Mouse (Mus musculus) right cerebral cortex, postnatal 14 days (tissue): ENCODE data around the gene Mrpl49.
"Not testable (repeated sequence)": the region's sequence is repeated elsewhere in the genome, so short reads cannot be mapped to it uniquely, and the experiment has no call there.

Experiments used
- DNase-seq: peaks from one replicate; pipeline ENCODE4 v3.0.0; 2022

Gene Mrpl49

DNA sequence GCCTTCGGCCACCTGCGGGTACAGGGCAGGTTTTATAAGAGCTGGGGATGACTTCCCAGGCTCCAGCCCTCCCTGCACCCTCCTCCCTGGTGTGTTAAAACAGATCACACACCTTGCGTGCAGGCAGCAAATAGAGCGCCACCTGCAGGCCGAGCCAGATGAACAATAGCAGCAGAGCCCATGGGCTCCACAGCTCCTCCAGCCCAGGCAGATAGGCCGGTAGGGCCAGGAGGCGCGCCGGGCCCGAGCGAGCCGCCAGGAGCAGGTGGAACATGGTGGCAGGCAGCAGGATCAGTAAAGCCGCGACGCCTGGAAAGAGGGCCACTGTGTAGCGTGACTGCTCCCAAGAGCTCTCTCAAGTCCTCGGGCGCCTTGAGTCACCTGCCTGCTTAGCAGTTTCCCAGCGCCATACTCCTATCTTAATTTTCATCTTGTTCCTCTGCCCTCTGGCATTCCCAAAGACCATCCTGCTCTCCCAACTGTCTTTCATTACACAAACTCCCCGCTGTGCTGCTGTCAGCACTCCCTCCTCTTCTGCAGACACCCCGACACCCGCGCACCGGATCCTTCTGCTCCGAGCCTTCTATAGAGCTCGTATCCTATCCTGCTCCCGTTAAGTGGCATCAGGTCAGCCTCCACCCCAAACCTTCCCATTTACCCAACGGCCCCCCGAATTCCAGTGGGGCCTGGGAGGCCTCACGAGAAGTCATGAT, 9.6 kb upstream of the Mrpl49 start:
- peak; percentile 90 for DNase-seq

DNA sequence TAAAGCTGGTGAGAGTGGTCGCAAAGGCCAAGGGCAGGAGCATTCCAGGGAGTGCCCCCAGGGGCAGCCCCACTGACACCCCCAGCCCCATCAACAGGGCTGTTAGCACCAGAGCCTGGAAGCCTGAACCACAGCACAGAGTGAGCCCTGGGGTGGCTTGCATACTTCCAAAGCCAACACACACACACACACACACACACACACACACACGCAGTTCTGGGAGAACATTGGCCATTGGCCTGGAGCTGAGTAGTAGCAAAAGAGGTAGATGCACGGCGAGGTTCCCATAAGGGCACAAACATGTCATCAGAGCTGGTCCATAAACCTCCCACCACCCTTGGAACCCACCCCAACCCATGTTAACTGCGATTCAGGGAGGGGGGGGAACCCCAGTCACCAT, 9.0 kb upstream of the Mrpl49 start:
- peak; percentile 42 for DNase-seq

DNA sequence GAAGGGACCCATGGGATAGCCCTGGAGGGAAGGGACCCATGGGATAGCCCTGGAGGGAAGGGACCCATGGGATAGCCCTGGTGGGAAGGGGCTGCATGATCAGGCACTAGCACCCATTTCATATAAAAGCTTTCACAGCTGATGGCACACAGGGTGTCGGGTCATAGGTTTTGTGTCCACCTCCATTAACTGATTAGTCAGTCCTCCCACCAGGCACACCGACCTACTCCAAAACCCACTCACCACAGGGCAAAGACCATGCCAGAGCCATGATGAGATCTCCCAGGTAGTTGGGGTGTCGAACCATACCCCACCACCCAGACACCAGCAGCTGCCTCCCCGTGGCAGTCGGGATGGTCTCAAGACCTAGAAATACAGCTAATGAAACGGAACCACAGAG, 5.5 kb upstream of the Mrpl49 start:
- no peak for DNase-seq

DNA sequence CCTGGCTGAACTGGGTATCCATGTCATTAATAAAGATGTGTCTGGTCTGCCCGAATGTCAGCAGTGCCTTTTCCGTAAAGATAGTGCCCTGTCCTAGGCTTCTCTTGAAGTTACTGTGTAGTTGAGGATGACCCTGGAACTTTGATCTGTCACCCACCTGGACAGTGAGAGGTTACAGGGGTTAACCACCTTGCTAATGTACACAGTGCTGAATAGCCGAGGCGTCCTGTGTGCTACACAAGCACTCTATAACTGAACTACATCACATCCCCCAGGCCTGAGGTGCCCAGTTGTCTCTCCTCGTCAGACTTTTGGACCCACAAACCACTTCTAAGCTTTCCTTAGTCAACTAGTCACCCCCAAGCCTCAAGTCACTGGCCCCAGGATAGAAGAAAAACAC, 4.8 kb upstream of the Mrpl49 start:
- no peak for DNase-seq

DNA sequence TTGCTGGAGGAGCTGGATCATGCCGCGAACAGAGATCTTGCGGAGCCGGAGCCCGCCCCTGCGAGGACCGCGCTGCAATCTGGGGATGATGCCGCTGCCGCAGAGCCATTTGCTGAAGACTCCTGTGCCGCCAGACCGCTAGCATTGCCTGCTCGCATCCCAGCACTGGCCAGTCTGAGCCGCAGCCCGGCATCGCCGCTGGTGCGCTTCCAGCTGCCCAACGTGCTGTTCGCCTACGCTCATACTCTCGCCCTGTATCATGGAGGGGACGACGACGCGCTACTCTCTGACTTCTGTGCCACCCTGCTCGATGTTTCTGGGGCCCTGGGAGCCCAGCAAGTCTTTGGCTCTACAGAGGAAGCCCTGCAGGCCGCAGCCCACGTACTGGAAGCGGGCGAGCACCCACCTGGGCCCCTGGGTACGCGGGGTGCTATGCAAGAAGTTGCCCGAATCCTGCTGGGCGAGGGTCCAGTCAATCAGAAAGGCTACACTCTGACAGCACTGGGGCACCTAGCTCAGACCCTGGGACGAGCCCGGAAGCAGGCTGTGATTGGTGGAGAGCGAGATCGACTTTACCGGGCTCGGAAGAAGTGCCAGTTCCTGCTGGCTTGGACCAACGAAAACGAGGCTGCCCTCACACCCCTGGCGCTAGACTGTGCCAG, 4.2 kb upstream of the Mrpl49 start:
- peak; percentile 55 for DNase-seq

DNA sequence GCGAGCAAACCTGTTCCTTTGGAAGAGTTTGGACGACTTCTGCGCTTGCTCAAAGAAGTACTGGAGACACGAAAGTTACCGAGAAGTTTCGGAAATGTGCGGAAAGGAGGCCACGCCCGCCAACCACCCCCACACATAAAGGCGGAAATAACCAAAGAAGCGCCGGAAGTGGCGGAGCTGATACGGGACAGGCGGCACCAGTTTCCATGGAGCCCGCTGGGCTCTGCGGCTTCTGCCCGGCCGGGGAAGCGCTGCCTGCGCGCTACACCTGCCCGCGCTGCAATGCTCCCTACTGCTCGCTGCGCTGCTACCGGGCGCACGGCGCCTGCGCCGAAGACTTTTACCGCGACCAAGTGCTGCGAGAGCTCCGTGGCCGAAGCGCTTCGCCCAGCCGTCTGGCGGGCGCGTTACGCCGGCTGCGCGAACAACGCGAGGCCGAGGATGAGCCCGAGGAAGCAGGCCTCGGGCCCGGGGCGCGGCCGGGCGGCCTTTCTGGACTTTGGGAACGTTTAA, 3.5 kb upstream of the Mrpl49 start, which contains the start of gene Znhit2:
TSS of gene Znhit2 (plus strand) at position 172 of the 513 bp plus-strand sequence.
- DNase-seq = peak; percentile 90

DNA sequence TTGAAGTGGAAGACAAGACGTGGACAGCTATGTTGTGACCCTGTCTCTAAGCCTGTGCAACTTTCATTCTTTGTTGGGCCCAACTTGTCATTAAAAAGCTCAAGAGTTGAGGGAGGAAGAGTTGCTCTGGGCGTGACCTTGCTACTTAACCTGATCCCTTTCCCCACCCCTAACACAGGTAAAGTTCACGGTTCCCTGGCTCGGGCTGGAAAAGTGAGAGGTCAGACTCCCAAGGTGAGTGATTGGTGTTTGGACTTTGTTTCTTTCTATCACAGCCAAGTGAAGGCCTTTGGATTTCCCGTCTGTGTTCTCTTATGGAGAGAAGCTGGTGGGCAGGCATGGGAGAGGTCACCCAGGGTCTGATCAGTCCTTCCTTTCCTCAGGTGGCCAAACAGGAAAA, 1.4 kb upstream of the Mrpl49 start:
- DNase-seq = no peak

DNA sequence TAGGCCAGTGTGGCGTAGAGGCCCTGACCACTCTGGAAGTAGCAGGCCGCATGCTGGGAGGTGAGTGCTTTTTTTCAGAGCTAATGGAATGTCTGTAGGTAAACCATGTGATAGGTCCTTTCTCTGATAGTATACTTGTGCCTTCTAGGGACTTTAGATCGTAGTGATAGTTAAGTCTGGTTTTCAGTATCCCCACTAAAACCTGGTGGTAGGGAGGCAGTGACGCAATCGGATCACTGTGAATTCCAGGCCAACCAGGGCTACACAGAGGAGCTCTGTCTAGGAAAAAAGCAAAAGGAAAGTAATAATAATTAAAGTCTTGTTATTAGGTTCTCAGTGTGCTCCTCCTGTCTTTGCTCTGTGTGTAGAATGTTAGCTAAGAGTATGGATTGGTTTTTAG, 928 bp upstream of the Mrpl49 start:
- no peak for DNase-seq

DNA sequence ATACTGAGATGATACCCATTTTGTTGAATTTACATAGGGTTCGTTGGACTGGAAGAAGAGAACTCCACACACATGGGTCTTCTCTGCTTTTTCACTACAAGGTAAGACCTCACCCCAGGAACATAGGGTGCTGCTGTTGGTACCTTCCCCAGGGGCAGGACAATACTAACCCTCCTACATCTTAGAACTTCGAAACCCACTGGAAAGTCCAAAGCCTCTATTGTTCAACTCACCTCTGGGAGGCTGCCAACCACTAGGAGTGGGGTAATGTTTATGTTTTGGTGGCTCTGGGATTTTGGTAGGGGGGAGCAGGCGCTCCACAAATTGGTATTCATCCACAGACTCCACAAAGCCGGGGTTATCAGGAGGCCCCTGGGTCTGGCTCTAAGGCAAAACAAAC, 889 bp downstream of the Mrpl49 start:
- no peak for DNase-seq

DNA sequence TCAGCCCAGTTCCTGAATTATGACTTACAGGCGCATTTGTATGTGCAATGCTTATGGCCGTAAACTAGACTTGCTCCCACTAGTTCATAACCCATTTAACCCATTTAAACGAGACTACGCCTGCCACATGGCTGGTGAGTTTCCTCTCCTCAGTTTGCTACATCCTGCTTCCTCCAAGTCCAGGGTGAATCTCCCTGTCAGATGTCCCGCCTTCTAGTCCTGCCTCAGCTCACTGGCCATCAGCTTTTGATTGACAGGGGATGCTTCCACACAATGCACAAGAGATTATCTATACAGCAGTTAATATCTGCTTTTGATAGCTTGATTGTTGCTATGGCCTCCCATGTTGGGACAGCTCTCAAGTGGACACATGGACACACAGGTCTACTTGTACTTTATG, 3.3 kb downstream of the Mrpl49 start:
- DNase-seq = no peak

DNA sequence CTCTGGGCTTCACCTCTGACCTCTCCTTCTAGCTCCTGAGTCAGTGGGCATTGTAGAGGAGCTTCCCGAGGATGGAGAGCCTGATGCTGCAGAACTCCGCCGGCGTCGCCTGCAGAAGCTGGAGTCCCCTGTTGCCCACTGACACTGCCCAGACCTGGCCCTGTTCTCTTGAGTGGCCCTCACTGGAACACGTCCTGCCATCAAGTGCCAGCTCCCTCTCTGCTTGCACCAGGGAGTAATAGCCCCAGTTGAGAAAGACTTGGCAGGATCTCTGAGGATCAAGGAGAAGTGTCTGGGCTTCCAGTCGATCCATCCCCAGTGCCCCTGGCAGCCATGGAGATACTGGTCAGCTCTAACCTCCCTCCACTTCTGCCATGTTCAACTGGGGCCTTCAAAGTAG, 5.1 kb downstream of the Mrpl49 start:
- DNase-seq = no peak

DNA sequence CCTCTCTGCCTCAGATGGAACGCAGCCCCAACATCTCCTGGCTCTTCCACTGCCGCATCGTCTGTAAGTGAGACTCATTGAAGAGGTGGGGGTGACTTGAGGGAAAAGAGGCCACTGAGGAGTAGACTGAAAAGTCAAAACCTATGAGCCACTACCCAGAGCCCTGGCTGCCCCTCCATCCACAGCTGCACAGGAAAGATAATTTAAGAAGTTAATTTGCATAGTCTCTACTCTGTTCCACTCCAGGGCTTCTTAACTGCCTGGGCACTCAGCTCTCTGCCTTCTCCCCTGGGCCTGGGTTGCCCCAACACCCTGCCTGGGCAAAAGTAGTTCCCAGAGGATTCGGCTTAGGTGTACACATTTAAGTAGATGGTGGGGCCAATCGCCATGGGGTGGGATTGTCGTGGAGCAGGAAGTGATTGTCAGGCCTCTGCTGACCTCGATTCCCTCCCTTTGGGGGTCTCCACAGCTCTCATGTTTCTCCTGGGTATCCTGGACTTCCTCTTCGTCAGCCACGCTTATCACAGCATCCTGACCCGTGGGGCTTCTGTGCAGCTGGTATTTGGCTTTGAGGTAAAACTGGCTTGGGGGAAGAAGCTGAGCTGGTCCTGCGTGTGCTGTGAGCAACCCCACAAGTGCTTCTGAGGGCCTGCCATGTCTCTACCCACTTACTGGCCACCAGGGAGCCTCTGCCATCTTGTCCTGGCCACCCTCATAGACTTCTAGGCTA, 8.7 kb downstream of the Mrpl49 start:
- no peak for DNase-seq

DNA sequence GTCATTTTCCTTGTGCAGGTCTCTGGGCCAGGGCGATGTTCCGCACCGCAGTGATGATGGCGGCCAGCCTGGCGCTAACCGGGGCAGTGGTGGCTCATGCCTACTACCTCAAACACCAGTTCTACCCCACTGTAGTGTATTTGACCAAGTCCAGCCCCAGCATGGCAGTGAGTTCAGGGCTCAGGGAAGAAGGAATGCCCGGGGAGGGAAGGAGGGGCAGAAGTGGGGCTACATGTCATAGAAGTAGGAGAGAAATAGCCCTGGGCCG, 9.8 kb downstream of the Mrpl49 start:
- DNase-seq = no peak

DNA sequence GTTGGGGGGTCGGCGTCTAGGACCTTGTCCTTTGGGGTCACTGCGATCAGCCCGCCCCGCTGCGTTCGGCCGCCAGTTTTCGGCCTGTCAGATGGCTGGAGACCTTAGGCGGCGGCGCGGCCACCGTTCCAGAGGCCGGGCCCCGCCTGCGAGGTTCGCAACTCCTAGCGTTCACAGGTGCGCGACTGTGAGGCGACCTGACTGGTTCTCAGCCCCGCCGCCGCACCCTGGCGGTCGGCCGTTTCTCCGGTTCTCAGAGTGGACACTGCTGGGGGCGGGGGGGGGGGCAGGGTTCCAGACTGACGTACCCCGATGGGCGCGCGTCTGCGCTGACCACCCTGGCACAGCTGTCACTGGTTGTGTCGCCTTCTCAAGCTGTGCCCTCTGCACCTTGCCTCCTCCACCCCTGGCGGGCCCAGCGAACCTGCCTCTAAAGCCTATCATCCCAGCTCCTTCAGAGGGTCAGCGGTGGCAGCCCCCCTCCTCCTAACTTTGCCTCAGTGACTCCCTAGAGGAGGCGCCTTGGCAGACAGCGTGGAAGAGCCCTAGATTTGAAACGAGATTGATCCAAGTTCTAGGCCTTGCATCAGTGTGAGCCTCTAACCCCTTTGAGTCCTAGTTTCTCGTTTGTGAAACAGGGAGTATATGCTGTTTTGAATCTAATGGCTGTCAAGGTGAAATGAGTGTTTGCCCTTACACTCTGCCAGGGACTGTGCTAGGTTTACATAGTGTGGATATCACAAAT, 10.3 kb downstream of the Mrpl49 start:
- DNase-seq = no peak

DNA sequence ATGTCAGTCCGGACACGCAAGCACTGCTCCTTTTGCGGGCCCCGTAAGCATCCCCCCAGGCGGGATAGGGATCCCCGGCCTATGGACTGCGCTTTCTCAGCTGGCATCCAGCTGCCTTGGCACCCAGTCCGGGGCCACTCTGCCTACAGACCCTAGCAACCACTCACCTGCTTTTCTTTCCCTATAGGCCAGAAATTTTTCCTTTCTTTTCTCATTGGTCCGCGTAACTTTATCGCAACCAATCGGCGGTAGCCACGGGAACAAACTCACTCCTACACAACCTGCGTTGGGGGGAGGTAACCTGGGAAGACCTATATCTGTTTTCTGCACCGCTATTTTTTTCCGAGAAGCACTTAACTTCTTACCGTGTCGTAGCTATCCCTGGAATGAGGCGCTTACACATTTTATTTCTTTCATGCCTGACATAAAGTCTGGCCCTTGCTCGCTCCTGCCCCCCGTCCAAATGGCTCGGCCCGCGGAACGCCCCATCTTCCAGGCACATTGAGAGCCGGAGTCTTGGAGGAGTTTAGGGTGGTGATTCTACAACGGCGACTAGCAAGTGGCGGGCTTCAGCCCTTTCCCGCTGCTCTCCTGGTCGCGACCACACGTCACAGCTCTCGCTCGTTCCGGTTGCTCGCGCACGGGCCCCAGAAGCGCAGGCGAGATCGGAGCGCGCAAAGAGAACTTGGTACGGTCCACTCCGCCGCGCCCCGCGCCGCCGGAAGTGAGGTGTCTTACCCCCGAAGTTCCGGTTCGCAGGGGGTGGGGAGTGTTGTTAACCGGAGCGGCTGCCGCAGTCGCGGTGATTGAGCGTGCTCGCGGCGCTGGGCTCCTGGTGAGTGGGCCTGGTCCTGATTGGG, 11.1 kb downstream of the Mrpl49 start, which contains the start of gene Syvn1:
TSS of gene Syvn1 (plus strand) at position 283 of the 860 bp plus-strand sequence.
- peak; percentile 89 for DNase-seq

DNA sequence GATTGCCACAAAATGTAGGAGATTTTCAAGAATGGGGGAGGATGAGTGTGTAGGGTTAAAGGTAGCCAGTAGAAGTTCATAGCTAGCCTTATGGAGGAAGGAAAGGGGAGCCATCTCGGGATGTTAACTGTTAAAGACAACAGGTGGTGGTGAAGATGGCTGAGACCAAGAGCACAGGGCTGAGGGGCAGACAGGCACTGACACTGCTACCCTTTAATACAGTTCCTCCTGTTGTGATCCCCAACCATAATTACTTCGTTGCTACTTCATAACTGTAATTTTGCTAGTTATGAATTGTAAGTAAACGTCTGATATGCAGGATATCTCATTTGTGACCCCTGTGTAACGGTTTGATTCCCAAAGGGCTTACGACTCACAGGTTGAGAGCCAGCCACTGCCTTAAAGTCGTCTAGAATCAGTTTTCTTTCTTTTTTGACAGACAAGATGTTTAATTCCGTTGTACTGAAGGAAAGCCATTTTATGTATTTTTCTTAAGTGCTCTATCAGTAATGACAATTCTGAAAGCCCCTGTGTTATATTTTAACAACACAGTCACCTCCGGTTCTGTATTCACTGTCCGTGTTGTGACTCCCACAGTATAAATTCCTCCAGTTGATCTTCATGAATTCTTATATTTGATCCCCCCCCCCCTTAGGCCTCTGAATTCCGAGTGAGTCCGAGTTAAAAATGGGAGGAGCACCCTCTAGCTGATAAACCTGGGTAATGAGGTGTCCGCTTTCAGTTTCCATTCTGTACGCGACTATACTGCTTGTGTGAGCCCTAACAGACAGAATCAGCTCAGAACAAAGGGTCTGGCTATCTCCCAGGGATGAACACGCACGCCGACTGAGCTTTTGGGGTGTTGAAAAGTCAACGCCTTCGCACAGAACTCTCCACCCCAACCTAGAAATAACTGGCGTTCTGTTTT, 12.0 kb downstream of the Mrpl49 start:
- no peak for DNase-seq

DNA sequence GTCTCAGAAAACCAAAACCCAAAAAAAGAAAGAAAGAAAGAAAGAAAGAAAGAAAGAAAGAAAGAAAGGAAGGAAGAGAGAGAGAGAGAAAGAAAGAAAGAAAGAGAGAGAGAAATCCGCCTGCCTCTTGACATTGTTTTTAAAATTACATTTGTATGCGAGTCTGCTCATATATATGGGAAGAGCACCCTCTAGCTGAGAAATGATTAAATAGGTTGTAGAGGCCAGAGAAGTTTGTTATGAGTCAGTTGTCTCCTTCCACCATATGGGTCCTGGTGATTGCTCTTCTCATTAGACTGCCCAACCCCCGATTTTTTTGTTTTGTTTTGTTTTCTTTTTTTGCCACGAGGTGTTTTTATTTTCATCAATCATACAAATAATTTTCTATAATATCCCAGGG, 13.5 kb downstream of the Mrpl49 start:
- DNase-seq = not testable (repeated sequence)

DNA sequence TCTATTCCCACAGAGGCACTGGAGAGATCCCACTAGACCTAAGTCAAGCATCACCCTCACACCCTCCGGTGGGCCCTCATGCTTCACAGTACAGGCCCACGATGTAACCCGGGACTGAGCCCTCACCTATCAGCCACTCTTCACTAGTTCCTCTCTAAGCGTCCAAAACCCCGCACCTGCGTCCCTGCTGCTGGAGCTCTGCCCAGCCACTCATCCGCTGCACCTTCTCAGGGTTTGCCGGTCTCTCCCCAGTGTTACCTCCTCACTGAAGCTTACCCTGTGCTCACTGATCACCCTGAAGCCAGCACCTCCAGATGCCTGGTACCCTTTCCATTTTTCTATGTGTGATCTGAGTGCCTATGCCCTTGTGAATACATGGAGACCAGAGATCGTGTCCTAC, 15.3 kb downstream of the Mrpl49 start:
- DNase-seq = no peak

DNA sequence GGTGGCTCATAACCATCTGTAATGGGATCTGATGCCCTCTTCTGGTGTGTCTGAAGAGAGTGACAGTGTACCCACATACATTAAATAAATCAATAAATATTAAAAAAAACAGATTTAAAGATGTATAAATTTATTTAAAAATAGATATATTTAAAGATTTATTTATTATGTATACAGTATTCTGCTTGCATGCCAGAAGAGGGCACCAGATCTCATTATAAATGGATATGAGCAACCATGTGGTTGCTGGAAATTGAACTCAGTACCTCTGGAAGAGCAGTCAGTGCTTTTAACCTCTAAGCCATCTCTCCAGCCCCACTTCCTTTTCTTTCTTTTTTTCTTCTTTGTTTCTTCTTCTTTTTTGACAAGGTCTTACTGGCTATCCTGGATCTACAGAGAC, 17.6 kb downstream of the Mrpl49 start:
- DNase-seq = no peak

DNA sequence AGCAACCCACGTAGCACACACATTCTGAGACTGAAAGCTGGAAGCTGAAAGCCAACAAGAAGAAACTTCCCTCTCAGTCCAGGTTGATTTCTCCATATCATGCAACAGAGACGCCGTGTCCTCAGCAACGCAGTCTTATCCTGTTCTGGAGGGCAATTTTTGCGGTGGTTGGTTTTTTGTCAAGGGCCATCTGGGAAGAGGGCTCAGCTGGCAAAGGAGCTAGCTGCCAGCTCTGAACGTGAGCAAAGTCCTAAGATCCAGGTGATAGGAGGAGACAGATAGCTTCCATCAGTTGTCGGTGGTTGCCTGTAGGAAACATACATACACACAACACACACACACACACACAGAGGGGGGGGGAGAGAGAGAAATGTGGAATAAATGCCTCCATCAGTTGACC, 19.3 kb downstream of the Mrpl49 start:
- DNase-seq = no peak

DNA sequence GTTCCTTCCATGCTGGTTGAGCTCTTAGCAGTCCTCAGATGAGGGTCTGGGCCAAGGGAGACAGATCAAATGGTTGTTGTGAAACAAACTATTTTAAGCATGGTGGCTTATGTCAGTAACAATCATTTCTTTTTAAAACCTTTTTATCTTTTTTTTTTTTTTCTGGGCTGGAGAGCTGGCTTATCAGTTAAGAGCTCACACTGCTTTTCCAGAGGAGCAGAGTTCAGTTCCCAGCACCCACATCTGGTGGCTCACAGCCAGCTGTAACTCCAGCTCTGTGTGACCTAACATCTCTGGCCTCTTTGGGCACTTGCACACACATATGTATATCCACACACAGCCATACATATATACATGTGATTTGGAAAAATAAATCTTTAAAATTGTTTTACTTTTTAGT, 19.9 kb downstream of the Mrpl49 start:
- DNase-seq = no peak
